Mouse (Mus musculus) brain, adult 10 weeks (tissue): Measurements from ENCODE around the gene Gm5168. TPM values are rescaled to one million over a fixed set of nuclear protein-coding genes. Genes with fewer than 3 reads are reported as not detected.

ENCODE experiments used
- polyA plus RNA-seq: library from polyadenylated mRNA; stranded (reverse); fragments of 350-450 nt; fragmentation: Illumina TruSeq; extraction: RNeasy Lipid Tissue Mini Kit (QIAGEN cat#74804); gene quantifications from one replicate; pipeline ENCODE4 v1.2.3, GENCODE M21; 2015; ENCODE audit warnings: low read depth, low replicate concordance

The Gm5168 gene
- polyA plus RNA-seq: not detected

GRCm38 (mm10) chrX:26050941-26051340 is at the start of gene Gm5168:
Gene Gm5168 (minus strand): TSS chrX:26051041.

Other genes with a start within 250 kb of the Gm5168 start
- gene Gm2012, start 180.3 kb upstream of the Gm5168 start, polyA plus RNA-seq: not detected